Comparison of ENCODE assay signal across 8 mouse cellular contexts in the genomic region with DNA sequence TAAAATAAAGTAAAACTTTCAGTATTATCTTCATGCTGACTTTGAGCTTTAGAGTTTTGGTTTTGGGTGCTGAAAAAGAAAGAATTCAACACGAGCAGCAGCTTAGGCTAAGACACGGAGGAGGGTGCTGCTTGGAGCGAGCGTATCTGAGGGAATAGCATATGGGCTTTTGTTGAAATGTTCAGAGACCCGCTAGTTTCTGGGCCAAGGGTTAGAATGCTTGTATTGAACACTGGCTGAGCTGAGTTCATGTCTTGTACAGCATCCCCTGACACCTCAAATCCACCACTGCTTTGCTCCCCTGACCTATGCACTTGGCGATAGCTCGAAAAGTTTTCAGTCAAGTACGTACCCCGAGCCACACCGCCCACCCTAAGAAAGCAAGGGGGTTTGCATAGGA. TPM values are rescaled to one million over a fixed set of nuclear protein-coding genes. Genes with fewer than 3 reads are reported as not detected.
DNase-seq lines count a peak whose midpoint lies in the region; ATAC-seq and TF ChIP-seq lines count a peak whose summit lies in the region.
"Had no signal": no experiment of that assay in that cellular context is flagged by ENCODE, and none has a peak within 500 bp of the region (broad histone marks: within the 10 kb centered on the region; RNA-seq: fewer than 3 reads in every experiment).

No protein-coding gene starts in this region.

- peaks cover 39% of the 10 kb centered on the region for H3K27me3 ChIP-seq in stomach, embryonic 15.5 days (replicated peaks)
- H3K27me3 ChIP-seq in stomach, postnatal 0 days (ENCODE audit: control insufficient read depth, insufficient read depth, low read length): peaks cover 6% of the 10 kb centered on the region; the same call in 1 of the 2 replicates
- H3K27me3 ChIP-seq in forebrain, embryonic 16.5 days (replicated peaks; ENCODE audit: control insufficient read depth, insufficient read depth, low read length): no peaks in the 10 kb centered on the region
- H3K27me3 ChIP-seq in midbrain, embryonic 12.5 days: no peaks in the 10 kb centered on the region

- DNase-seq in stomach, postnatal 0 days (ENCODE audit: low spot score): no peak
- no peak for DNase-seq in lung, postnatal 4 days
- no peak for DNase-seq in testis, postnatal 10 days (ENCODE audit: low spot score)
- no peak for DNase-seq in yolk sac, embryonic 10.5 days (ENCODE audit: low spot score)

- H3K4me3 ChIP-seq in stomach, embryonic 15.5 days (replicated peaks): peak overlapping the region; percentile 28
- no peak overlapping the region for H3K4me3 ChIP-seq in stomach, postnatal 0 days (ENCODE audit: low read depth, low read length)
- peak overlapping the region; percentile 81 for H3K4me3 ChIP-seq in forebrain, embryonic 16.5 days (replicated peaks; ENCODE audit: low read length)
- peak overlapping the region; percentile 71 for H3K4me3 ChIP-seq in midbrain, embryonic 12.5 days
- H3K4me3 ChIP-seq: erythroblast, embryonic 14.5 days had no signal

- 8% methylated on average over 10 of the region's 10 CpGs for WGBS in stomach, embryonic 15.5 days
- 12% methylated on average over 10 of the region's 10 CpGs for whole genome bisulfite sequencing in stomach, postnatal 0 days
- under 1% methylated on average over 10 of the region's 10 CpGs for WGBS in forebrain, embryonic 16.5 days
- 2% methylated on average over 10 of the region's 10 CpGs for WGBS in midbrain, embryonic 12.5 days

- H3K27ac ChIP-seq in stomach, embryonic 15.5 days: no peak overlapping the region
- no peak overlapping the region for H3K27ac ChIP-seq in stomach, postnatal 0 days (replicated peaks)
- H3K27ac ChIP-seq in forebrain, embryonic 16.5 days (ENCODE audit: low read length): peak overlapping the region; percentile 98
- H3K27ac ChIP-seq in midbrain, embryonic 12.5 days (replicated peaks): peak overlapping the region; percentile 95

- no peaks in the 10 kb centered on the region for H3K36me3 ChIP-seq in stomach, embryonic 15.5 days
- H3K36me3 ChIP-seq in stomach, postnatal 0 days (ENCODE audit: control insufficient read depth, insufficient read depth, low read length): no peaks in the 10 kb centered on the region
- H3K36me3 ChIP-seq in forebrain, embryonic 16.5 days (ENCODE audit: control insufficient read depth, insufficient read depth): no peaks in the 10 kb centered on the region
- H3K36me3 ChIP-seq in midbrain, embryonic 12.5 days: no peaks in the 10 kb centered on the region

- TF ChIP-seq CTCF in stomach, postnatal 0 days (IDR thresholded peaks at IDR 0.05; ENCODE audit: low read depth): no peak

- no peak for ATAC-seq in stomach, embryonic 15.5 days (ENCODE audit: insufficient read depth, low FRiP score, low read depth)
- no peak for ATAC-seq in stomach, postnatal 0 days (ENCODE audit: low FRiP score, low TSS enrichment)
- ATAC-seq in forebrain, embryonic 16.5 days: no peak
- no peak for ATAC-seq in midbrain, embryonic 12.5 days (ENCODE audit: low FRiP score, low read depth)

- no peaks in the 10 kb centered on the region; the same call in 1 of the 2 replicates for H3K4me1 ChIP-seq in stomach, embryonic 15.5 days
- H3K4me1 ChIP-seq in stomach, postnatal 0 days (replicated peaks; ENCODE audit: control insufficient read depth, insufficient read depth): no peaks in the 10 kb centered on the region
- H3K4me1 ChIP-seq in forebrain, embryonic 16.5 days (replicated peaks; ENCODE audit: control insufficient read depth, insufficient read depth, low read length): peaks cover 41% of the 10 kb centered on the region
- peaks cover 53% of the 10 kb centered on the region for H3K4me1 ChIP-seq in midbrain, embryonic 12.5 days

- no peak for TF ChIP-seq EP300 in stomach, postnatal 0 days (optimal IDR thresholded peaks at IDR 0.05)

- no peaks in the 10 kb centered on the region for H3K9me3 ChIP-seq in stomach, embryonic 15.5 days
- no peaks in the 10 kb centered on the region for H3K9me3 ChIP-seq in stomach, postnatal 0 days (ENCODE audit: control insufficient read depth, low read length)
- H3K9me3 ChIP-seq in forebrain, embryonic 16.5 days (ENCODE audit: control insufficient read depth, low read length): no peaks in the 10 kb centered on the region
- H3K9me3 ChIP-seq in midbrain, embryonic 12.5 days: no peaks in the 10 kb centered on the region

- H3K4me2 ChIP-seq in stomach, embryonic 15.5 days: no peak overlapping the region
- H3K4me2 ChIP-seq in stomach, postnatal 0 days (replicated peaks; ENCODE audit: low read depth): no peak overlapping the region
- peak overlapping the region; percentile 67 for H3K4me2 ChIP-seq in forebrain, embryonic 16.5 days (ENCODE audit: low read length)
- peak overlapping the region; percentile 70 for H3K4me2 ChIP-seq in midbrain, embryonic 12.5 days (replicated peaks)

- no peak overlapping the region for H3K9ac ChIP-seq in stomach, embryonic 15.5 days
- no peak overlapping the region for H3K9ac ChIP-seq in stomach, postnatal 0 days (ENCODE audit: low read length)
- peak overlapping the region; percentile 90 for H3K9ac ChIP-seq in forebrain, embryonic 16.5 days (replicated peaks; ENCODE audit: low read depth, low read length)
- H3K9ac ChIP-seq in midbrain, embryonic 12.5 days (replicated peaks): peak overlapping the region; percentile 78

RNA-seq across cellular contexts. Expression of gene Srrm4, which starts 0.9 kb away (rescaled TPM):
- 1.3 and 1.4 TPM in 2 replicates for polyA plus RNA-seq in stomach, embryonic 15.5 days (2015; fragmentation: Nextera tagmentation; extraction: Ambion mirVana)
- polyA plus RNA-seq in stomach, postnatal 0 days (2015; fragmentation: Nextera tagmentation; extraction: Ambion mirVana): 0.45 and 0.48 TPM in 2 replicates
- polyA plus RNA-seq in forebrain, embryonic 16.5 days (2015; fragmentation: Nextera tagmentation; extraction: Ambion mirVana): 32.4 and 33.9 TPM in 2 replicates
- polyA plus RNA-seq in midbrain, embryonic 12.5 days (2016; fragmentation: Nextera tagmentation; extraction: Ambion mirVana): 21.8 and 24.0 TPM in 2 replicates
- polyA plus RNA-seq: erythroblast, embryonic 14.5 days had no signal

Comparison
In these comparisons a context has a peak if more than half of its experiments do, and no peak if none do; other contexts are left out.
1. H3K27ac ChIP-seq: peak in forebrain, embryonic 16.5 days (single experiment) and midbrain, embryonic 12.5 days (single experiment); none in stomach, embryonic 15.5 days (single experiment) and stomach, postnatal 0 days (single experiment).
2. H3K4me2 ChIP-seq: peak in forebrain, embryonic 16.5 days (single experiment) and midbrain, embryonic 12.5 days (single experiment); none in stomach, embryonic 15.5 days (single experiment) and stomach, postnatal 0 days (single experiment).
3. H3K9ac ChIP-seq: peak in forebrain, embryonic 16.5 days (single experiment) and midbrain, embryonic 12.5 days (single experiment); none in stomach, embryonic 15.5 days (single experiment) and stomach, postnatal 0 days (single experiment).